Mouse (Mus musculus): ENCODE results near the gene Ep400.

GRCm38 (mm10) chr5:110646377-110646776 is 124.1 kb downstream of the Ep400 start:
- no peak for TF ChIP-seq POLR2A (IDR thresholded peaks at IDR 0.05; ENCODE audit: extremely low read depth, insufficient read depth, low read length)
- no peak for TF ChIP-seq CTCF (IDR thresholded peaks at IDR 0.05; ENCODE audit: low read depth, low read length)

All from liver, adult 2 months (tissue).